Mouse (Mus musculus) layer of hippocampus, adult 9-11 months (tissue): ENCODE results near the gene Gpr150.

ENCODE experiments used
- DNase-seq: peaks from one replicate; pipeline ENCODE4 v3.0.0; 2022

Gpr150 gene

DNA sequence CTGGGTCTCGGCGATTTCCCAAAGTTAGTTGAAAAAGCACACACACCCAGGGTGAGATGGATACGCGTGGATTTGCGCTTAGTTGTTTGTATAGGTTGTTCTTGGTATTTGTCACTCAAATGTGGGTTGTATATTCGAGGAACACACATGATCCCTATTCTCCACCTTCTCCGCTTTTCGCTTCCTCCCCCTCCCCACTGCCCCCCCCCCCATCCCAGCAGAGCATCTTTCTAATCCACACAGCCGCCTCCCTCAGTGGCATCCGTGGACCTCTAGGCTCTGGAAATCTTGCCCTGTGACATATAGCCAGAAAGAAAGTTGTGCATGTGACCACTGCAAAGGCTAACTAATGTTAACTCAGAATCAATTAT lies at the start of gene Gpr150:
Gene Gpr150 (minus strand): TSS at position 101 of the 371 bp plus-strand sequence.
- DNase-seq = no peak

GRCm38 (mm10) chr13:76101989-76102388 lies 45.2 kb upstream of the Gpr150 start:
- DNase-seq = no peak

DNA sequence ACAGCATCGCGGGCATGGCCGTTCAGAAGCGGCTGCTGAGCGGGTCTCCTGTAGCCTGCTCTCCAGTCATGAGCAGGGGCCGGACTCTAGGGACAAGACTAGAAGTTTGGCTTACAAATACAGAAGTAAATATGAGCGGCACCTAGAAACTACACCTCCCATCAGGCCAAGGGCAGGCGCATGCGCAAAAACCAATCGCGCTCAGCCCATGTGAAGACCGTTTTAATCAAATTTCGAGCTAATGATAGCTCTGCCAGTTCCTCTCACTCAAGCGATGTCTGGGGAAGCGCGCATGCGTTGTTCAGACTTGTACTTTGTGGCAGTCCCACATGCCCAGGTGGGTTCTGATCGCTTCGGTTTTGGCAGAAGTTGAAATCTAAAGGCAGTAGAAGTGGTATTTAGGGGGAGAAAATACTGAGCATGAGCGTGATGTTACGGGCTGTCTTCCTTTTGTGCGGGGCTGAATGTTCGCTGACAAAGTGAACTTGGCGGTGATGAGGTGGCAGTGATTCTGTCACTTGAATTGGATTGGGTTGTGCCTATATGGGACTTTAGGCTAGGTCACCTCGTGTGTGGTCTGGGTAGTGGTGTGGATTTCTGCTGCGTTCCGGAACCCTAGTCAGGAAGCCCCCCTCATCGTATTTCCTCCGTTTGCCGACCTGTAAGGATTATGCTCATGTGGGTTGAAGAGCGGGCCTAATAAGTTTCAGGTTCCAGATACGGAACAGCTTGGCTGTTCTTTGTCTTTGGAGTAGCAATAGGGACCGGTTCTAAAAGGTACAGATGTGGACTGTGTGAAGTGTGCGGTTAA lies 41.9 kb upstream of the Gpr150 start, which contains the start of the genes Arsk and Ttc37:
Gene Arsk (minus strand): TSS at position 168 of the 811 bp plus-strand sequence.
Gene Ttc37 (plus strand): TSS at position 242 of the 811 bp plus-strand sequence.
- peak; percentile 96 for DNase-seq

- no peak for DNase-seq
Measured at GRCm38 (mm10) chr13:76098116-76098492, 41.3 kb upstream of the Gpr150 start.

GRCm38 (mm10) chr13:76074323-76074722 lies 17.5 kb upstream of the Gpr150 start:
- DNase-seq = no peak

GRCm38 (mm10) chr13:76064363-76064945 lies 7.7 kb upstream of the Gpr150 start:
- DNase-seq = no peak

- DNase-seq = no peak
Measured at GRCm38 (mm10) chr13:76063548-76063947, 6.8 kb upstream of the Gpr150 start.

GRCm38 (mm10) chr13:76062569-76062968 lies 5.8 kb upstream of the Gpr150 start:
- DNase-seq = no peak

- no peak for DNase-seq
Measured at GRCm38 (mm10) chr13:76062126-76062525, 5.3 kb upstream of the Gpr150 start.

DNA sequence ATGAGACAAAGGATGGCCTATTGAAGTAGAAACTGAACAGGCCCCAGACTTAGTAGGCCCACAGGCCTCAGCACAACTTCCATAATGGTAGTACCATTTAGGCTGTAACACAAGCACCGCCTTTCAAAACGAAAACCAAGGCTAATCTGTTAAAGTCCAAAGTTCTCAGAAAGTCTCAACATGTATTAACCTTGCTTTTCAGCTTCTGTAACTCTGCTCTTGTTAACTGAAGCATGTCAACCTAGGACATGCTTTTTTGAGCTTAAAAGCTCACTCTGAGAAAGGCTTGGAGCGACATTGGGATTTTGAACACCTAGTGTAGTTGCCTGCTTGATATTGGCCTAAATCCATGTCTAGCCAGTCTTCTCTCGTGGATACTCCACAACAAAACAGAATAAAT lies 2.8 kb upstream of the Gpr150 start:
- DNase-seq = no peak

DNA sequence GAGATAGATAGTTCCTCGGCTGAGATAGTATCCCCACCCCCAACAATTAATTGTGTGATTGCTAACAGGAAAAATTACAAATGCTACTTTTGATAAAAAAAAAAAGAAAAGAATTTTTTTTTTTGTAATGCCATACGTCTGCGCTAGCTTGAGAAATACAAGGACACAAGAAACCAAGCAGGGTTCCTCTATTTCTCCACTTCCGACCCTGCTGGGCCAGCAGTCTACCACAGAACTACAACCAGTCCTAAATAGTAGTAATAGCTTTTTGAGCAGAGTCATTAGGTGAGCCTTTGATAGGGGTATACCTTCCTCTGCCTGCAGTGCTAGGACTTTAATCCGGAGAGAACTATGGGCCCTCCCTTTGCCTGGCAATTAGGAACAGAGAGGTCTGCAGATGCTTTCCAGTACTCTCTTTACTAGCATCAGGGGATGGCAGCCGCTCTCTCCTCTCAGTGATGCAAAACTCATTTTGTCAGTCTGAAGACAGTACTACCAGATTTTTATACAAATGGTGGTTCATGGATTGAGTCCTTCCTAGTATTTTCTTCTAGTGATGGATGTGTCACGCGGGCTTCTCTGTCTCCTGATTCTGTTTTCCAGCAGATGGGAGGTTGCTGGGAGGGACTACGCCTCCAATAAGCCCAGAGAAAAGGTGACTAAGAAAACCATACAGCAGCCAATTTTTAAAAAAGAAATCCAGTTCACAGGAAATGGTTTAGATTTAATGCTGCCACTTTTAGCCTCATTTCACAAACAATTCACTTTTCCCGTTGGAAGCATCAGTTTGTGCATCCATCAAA lies 672 bp upstream of the Gpr150 start:
- peak; percentile 41 for DNase-seq

DNA sequence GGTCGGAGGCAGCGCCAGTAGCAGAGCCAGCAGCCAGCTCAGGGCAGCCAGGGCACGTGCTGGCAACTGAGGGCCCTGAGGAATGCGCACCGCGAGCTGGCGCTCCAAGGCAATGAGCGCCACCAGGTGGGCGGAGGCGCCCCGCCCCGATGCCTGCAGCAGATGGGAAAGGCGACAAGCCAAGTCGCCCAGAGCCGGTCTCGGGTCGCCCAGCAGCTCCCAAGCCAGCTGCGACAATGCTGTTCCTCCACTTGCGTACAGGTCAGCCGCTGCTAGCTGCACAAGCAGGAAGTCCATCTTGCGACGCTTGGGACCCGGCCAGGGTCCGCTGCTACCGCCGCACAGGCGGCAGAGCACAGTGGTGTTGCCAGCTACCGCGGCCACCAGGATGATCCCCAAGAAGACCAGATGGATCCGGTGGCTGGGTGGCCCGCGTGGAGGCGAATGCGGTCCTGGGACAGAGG lies 503 bp downstream of the Gpr150 start:
- DNase-seq = peak; percentile 72

- peak; percentile 22 for DNase-seq
Measured at GRCm38 (mm10) chr13:76055391-76056232, 1.2 kb downstream of the Gpr150 start.

DNA sequence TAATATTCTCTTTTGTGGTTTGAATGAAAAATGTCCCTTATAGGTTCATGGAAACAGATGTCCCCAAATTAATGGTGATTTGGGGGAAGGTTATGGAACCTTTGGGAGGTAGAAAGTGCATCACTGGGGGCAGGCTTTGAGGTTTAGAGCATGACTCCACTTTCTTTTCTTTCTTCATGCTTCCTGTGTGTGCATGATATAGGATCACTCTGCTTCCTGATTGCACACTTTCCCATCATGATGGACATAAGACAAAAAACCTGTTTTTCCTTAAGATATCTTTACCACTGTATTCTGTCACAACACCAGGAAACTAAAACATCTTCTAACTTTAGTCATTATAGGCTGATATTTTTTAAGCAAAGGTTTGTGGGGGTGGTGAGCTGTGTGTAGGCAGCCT lies 11.8 kb downstream of the Gpr150 start:
- DNase-seq = no peak

GRCm38 (mm10) chr13:76042455-76042854 lies 14.3 kb downstream of the Gpr150 start:
- no peak for DNase-seq

DNA sequence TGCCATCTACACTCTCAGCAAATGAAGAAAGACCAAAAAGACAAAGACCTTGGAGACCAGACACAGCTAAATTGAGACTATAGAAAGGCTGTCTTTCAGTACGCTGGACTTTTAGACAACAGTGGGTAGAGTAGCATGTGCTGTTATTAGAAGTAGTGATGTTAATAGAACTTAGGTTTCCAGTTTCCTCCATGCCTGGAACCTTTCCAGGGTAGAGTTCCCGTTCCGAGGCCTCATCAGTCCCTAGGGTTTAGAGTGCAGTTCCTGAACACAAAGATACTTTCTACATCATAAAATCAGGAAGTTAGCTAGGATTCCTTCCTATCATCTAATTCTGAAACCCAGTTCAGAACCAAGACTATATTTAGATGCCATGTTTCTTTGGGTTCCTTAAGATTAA lies 32.2 kb downstream of the Gpr150 start:
- no peak for DNase-seq

- no peak for DNase-seq
Measured at GRCm38 (mm10) chr13:76021782-76022181, 35.0 kb downstream of the Gpr150 start.

DNA sequence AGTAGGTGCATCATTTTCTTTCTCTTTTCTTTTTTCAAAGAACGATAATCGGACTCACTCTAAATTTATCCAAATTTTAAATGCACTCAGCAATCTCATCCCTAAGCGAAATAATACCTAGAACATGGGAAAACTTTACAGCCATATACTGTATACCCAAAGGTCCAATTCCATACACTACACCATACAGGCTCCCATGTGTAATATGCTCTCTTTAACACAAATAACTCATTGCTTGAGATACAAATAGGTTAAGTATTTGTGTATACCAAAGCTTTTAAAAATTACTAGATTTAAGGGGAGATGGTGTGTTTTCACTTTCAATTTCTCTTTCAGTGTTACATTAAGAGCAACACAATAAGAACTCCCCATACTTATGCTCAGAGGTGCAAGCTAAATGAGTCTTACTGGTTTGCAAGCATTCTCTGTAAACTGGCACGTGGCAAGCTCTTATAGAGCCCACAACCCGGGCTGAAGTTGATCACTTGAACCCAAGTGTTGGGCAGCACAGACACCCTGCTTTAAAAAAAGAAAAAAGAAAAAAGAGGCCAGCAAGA lies 37.9 kb downstream of the Gpr150 start:
- DNase-seq = no peak

DNA sequence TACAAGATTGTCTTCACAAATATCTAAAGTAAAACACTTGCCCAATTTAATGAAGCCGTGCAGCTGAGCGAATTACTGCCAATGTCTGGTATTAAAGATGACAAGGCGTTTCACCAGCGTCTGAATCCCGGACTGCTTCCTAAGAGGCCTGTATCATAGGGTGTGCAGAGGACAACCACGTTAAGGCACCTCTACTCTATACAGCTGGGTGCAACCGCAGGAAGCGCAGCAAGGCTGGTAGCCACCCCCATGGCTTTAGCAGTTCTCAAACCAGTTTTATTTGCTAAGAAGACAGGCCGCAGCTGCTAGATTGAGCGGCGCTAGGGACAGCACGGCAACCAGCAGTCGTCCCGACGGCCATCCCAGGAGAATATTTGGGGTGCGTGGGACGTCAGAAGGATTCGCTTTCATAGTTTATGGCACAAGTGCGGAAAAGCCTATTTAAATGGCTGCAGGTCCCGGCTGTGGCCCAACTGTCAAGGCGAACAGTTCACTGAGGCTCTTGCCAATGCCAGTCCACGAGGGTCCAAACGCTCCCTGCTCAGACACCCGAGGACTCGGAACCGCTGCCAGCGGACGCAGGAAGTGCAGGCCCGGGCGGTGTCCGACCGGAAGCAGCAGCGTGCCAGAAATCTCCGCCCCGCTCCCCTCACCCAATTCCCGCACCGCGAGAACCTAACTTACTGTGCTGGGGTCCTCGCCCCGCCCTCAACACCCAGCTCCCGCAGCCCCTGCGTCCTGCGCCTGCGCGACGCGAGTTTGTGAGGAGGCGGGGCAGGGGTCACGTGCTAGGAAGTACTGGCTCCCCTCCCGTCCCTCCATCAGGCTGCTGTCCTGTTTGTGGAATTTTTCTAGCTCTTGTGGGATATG lies 38.6 kb downstream of the Gpr150 start, which contains the start of gene Rfesd:
Gene Rfesd (minus strand): TSS at position 746 of the 870 bp plus-strand sequence.
- DNase-seq = peak; percentile 98

DNA sequence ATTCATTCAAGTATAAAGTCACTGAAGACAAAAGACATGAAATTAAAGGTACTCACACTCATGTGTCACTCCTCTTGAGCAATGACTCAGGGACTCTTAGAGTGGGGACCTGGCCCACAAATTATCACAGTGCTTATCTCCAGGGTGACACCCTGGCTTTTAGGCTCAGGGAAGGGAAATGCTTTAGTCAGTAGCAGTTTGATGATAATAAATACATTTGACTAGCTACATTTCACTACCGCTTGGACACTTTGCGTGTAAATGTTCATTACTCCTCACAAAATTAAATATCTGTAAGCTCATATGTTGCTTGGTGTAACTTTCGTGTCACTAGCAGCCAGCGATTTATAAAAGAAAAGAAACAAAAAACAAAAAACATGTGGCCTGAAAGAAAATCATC lies 39.3 kb downstream of the Gpr150 start:
- no peak for DNase-seq

- no peak for DNase-seq
Measured at GRCm38 (mm10) chr13:76014511-76014910, 42.3 kb downstream of the Gpr150 start.
